Mouse (Mus musculus): ENCODE measurements around the gene Rpl14. TPM values are rescaled to one million over a fixed set of nuclear protein-coding genes. Genes with fewer than 3 reads are reported as not detected.

Rpl14 gene
- polyA plus RNA-seq (2017; shearing (Covaris generic)): 887 TPM

DNA sequence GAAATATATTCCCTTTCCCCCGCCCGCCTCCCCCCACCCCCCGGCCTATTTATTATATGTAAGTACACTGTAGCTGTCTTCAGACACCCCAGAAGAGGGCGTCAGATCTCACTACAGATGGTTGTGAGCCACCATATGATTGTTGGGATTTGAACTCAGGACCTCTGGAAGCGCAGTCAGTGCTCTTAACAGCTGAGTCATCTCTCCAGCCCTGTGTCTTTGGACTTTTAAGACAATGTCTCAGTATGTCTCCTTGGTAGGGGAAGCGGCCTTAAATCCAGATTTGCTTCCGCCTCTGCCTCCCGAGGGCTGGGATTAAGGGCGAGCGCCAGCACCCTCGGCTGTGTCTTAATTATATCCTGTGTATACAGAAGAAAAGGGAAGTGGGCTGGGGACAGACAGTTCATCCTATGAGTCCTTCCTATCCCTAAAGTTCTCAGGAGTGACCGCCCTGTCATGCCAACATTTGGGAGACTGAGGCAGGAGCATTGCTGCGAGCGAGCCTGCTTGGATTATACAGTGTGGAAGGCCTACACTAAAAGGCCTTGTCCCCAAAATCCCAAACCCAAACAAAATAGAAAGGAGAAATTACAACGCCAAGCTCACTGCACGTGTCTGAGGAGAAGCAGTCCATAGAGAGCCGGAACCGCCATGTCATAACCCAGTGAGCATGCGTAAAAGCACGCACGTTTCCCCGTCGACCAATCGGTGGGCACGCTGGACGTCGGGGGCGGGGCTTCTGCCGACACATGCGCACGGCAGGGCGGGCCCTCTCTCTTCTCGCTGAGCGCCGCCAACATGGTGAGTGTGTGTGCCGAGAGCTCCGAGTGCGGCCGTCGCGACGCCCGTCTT lies at the start of gene Rpl14:
Gene Rpl14 (plus strand): TSS at position 704 of the 852 bp plus-strand sequence.

DNA sequence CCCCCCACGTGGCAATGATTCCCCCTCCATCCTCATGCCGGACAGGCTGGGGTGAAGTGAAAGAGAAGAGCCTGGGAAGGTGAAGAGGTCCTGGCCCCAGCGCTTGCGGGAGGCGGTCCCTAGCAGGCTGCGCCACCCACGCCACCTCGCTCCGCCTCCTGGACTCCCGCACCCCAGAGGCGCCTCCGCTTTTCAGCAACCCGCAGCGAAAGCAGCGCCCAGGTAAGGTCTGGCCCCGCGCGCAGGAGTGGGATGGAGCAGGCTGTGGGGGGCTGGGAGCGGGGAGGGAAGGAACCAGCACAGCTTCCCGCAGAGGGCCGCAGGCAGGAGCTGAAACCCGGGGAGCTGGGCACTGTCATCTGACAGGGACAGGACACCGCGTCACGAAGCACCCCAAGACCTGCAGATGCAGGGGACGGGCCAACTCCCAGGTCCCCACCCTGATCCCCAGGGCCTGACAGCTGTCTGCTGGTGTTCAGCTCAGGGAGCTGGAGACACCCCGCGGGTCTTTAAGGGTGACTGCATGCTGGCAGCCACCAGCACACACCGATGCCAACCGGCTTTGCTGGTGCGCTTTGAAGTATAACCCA lies 31.5 kb upstream of the Rpl14 start, which contains the start of gene Entpd3:
Gene Entpd3 (plus strand): TSS at position 157 of the 590 bp plus-strand sequence.

Other genes with a start within 250 kb of the Rpl14 start
- 97.5 TPM for gene Eif1b, start 79.2 kb upstream of the Rpl14 start, polyA plus RNA-seq (2017; shearing (Covaris generic))
- not detected for gene Entpd3, start 31.6 kb upstream of the Rpl14 start, polyA plus RNA-seq (2017; shearing (Covaris generic))